Mouse (Mus musculus): ENCODE results near the gene Cdk20.

Cdk20 gene

GRCm38 (mm10) chr13:64432017-64432995 is at the start of gene Cdk20:
TSS of gene Cdk20 (plus strand) at chr13:64432314.
- peak; percentile 95 to 96 for DNase-seq

GRCm38 (mm10) chr13:64384937-64385336 is 47.2 kb upstream of the Cdk20 start:
- DNase-seq: no peak

GRCm38 (mm10) chr13:64386048-64386447 is 46.1 kb upstream of the Cdk20 start:
- no peak for DNase-seq

DNA sequence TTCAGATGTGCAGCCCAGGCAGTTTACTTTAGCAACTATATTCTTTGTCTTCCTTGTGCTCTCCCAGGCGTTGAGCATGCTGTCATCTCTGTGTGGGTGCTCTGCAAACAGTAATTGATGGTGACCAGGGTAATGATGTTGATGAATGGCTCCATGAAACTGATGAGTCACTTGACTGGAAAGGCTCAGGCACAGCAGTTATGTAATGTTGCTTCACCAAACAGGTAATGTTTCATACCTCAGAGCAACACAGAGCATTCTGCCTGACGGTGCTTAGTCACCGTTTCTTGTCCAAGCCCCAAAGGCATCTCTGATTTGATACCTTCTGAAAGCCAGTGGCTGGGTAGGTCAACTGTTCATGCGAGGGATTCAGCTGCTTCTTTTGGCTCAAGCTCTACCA is 43.7 kb upstream of the Cdk20 start:
- DNase-seq: no peak

GRCm38 (mm10) chr13:64396979-64397378 is 35.1 kb upstream of the Cdk20 start:
- DNase-seq: no peak

- peak in 1 of 2 experiments; percentile 21 for DNase-seq
These were observed 34.0 kb upstream of the Cdk20 start for GRCm38 (mm10) chr13:64398065-64398464.

GRCm38 (mm10) chr13:64399906-64400305 is 32.2 kb upstream of the Cdk20 start:
- DNase-seq: no peak

DNA sequence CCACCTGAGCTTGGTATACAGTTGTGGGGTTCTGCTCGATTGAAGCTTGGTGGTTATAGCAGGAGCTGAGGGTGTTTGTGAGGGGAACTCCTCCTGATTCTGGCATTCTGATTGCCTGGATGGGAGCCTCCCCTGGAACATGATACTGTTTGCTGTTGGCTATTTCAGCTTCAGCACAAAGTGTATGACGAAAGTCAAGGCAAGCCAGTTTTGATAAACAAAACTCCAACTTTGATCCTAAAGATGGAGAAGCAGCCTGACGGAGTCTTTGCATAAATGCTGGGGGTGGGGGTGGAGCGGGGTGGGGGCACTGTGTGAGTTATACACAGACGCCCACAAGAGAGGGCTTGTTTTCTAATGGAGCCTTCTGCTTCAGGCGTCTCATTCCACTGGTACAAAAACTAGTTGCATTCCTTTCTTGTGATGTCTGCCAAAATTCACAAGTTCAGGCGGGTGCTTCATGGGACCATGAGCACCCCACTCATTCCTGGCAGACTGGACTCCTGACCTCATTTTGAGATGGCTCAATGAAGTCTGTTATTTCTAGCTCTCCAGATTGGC is 31.2 kb upstream of the Cdk20 start:
- DNase-seq: peak; percentile 42 to 63

DNA sequence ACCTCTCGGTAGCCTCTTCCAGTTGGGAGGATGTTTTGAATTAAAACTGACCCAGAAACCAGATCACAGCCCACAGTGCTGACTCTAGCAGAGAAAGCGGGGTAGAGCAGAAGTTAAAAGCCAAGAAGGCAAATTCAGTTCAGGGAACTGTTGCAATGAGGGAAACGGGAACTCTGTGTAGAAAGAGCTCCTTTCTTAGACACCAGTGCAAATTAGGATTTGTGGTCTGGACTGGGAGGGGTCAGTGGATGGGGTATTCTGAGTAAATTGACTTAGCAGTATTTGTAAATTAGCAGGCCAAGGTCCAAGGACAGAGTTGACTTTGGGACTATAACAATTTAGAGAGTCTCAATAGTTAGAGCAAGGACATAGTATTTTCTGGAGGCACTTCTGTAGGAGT is 30.1 kb upstream of the Cdk20 start:
- DNase-seq: peak; percentile 11 to 29

- DNase-seq: no peak
These were observed 29.6 kb upstream of the Cdk20 start for GRCm38 (mm10) chr13:64402504-64402949.

GRCm38 (mm10) chr13:64402951-64403460 is 29.1 kb upstream of the Cdk20 start:
- DNase-seq: no peak

DNA sequence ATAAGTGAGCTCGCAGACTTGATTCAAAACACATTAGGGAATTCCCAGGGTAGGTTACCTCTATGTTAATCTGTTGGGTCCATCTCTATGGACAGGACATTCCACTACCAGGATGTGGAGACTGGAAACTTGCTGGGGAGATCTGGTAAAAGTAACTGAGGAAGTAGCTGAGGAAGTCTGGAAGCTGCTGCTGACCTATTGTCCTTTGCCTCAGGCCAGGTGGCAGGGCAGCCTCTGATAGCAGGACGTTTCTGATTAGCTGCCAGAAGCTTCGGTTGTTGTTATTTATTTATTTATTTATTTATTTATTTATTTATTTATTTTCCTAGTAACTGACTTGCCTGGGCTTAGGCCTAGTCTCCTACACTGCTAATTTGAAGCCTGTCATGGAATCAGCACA is 28.6 kb upstream of the Cdk20 start:
- no peak for DNase-seq

GRCm38 (mm10) chr13:64405550-64405949 is 26.6 kb upstream of the Cdk20 start:
- DNase-seq: no peak

GRCm38 (mm10) chr13:64407992-64408391 is 24.1 kb upstream of the Cdk20 start:
- DNase-seq: no peak

- DNase-seq: no peak
These were observed 21.5 kb upstream of the Cdk20 start for GRCm38 (mm10) chr13:64410604-64411003.

DNA sequence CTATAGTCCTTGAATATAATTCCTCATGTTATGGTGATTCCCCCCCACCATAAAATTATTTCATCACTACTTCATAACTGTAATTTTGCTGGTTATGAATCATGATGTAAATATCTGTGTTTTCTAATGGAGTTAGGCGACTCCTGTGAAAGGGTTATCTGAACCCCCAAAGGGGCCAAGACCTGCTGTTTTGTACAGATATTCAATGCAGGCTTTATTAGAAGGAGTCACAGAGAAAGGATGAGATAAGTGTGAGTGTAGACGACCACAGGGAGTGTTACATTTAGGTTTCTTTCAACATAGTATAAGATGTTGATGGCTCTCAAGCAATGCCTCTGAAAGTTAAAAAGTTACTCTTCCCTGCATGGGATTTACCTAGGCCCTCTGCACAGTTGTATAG is 20.8 kb upstream of the Cdk20 start:
- DNase-seq: no peak

DNA sequence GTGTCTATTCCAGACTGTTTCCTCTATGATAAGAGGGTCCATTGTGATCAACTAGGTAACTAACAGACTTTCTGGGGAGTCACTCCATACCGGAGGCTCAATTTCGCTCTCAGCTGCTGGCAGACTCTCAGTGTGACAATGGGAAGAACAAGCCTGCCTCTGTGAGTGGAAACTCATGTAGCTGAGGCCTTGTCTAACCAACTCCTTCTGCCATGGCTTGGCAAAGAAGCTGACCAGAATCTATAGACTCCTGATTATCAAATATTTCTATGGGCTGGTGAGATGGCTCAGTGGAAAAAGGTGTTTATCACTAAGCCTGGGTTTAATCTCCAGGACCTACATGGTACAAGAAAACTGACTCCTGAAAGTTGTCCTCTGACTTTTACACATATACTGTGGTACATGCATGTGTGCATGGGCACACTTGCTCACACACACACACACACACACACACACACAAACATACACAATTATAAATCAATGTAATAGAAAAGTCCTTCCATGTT is 19.3 kb upstream of the Cdk20 start:
- DNase-seq: no peak

DNA sequence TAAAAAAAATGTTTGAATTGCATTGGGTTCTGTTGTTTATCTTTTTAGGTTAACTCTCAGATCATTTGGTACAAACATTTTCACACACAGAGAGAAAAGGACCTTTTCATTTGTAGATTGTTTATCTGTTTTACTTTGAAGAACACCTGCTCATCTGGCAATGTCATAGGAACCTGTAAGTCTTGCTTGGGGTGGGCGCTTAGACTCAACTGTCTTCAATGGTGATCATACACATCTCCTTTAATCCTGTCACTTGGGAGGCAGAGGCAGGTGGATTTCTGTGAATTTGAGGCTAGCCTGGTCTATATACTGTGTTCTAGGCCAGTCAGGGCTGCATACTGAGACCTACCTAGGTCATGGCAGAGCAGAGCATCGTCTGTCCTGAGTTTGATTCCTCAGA is 16.5 kb upstream of the Cdk20 start:
- DNase-seq: no peak

GRCm38 (mm10) chr13:64416955-64417601 is 15.0 kb upstream of the Cdk20 start:
- DNase-seq: peak in 1 of 2 experiments; percentile 15

DNA sequence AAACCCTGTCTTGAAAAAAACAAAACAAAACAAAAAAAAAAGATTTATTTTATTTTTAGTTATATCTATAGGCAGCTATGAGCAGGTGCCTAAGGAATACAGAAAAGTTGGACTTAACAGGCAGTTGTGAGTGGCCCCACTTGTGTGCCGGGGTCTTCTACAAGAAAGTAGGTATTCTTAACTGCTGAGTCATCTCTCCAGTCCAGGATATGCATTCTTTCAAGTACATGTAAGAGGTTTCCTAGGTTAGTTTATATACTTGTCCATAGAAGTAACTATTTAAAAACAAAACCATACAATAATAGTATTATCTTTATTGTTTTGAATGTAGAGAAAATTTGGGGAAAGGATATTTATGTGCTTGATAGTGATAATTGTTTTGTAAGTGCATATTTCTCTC is 11.3 kb upstream of the Cdk20 start:
- no peak for DNase-seq

GRCm38 (mm10) chr13:64421386-64421785 is 10.7 kb upstream of the Cdk20 start:
- DNase-seq: no peak

DNA sequence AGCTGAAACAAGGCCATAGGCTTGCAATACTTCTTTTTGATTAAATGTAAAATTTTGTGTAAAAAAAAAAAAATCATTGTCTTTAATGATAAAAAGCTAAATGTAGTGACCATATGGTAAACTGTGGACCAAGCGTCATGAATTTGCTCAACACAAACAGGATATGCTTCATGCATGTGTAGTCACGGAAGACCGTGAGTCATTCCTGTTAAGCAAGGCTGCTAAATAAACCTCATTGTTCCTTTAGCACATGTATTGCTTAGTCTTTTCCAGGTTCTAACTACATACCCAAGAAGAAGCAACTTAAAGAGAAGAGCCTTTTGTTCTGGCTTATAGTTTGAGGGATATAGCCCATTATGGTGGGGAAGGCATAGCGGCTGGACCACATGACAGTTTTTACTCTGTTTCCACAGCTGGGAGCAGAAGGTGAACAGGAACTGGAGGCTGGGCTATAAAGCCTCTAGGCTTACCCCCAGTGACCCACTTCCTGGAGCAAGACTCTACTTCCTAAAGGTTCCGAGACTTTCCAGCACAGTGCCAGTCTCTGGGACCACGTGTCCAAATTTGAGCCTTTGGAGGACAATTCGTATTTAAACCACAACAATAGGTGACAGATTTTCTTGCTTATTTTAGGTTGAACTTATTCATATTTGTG is 10.0 kb upstream of the Cdk20 start:
- no peak for DNase-seq

DNA sequence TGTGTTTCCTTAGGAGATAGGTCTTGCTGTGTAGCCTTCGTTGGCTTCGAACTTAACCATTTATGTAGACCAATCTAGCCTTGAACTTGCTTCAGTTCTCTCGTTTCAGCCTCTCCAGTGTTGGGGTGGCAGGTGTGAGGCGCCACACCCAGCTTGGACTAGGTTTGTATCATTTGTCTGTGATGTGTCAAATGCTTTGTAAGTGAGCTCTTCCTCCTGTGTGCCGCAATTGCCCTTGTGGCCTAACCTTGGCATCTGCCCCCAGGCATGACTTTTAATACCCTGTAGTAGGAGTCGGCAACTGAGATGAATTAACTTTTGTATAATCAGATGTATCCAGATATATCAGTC is 9.5 kb upstream of the Cdk20 start:
- DNase-seq: no peak

Measured in lung, adult 18-20 months (tissue).